Mouse (Mus musculus): ENCODE measurements around the gene Ttc7b.

DNA sequence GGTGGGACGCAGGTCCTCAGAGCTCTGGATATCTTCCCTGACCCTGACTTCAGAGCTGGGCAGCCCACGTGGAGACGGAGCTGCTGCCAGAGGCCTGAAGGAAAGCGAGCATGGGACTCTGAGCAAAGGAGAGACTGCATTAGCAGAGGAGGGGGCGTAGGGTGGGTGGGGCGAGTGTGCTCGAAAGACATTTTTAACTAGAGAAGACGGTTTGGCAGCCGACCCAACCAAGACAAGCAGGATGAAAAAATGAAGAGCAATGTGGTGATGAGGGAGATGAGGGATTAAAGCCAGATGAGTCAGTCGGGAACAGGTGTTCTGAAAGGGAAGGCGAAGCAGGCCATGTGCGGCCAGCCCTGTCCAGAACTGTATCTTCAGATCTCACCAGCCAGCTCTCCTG lies 159.3 kb downstream of the Ttc7b start:
- TF ChIP-seq CTCF (IDR thresholded peaks at IDR 0.05; ENCODE audit: low read depth, low read length) (no peak), POLR2A (IDR thresholded peaks at IDR 0.05; ENCODE audit: extremely low read depth, insufficient read depth, low read length) (no peak)
